Mouse (Mus musculus): ENCODE data around the gene Mxd3.

DNA sequence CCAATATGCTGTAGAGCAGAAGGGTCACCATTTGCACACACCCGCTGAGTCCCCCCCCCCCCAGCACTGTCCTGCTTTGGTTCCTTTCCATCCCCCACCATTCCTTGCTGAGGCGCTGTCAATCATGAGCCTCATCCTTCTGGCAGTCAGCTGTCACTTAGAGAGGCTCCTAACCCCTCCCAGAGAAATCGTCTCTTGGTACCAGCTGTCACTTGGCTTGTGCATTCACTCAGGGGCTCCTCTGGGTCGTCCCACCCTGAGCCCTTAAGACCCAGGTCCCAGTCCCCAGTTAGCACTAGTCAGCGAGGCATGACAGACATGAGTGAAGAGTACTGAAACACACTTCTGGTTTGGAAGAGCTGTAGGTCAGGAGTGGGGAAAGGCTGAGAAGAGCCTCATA, 42.1 kb upstream of the Mxd3 start:
- TF ChIP-seq POLR2A (IDR thresholded peaks at IDR 0.05; ENCODE audit: insufficient read depth, low read depth, low read length) (no peak), CTCF (IDR thresholded peaks at IDR 0.05; ENCODE audit: insufficient read depth, low read depth, low read length) (no peak)

All from olfactory bulb, adult 2 months (tissue).